Mouse (Mus musculus): ENCODE data around the gene Mbd4. TPM values are rescaled to one million over a fixed set of nuclear protein-coding genes. Genes with fewer than 3 reads are reported as not detected.

Gene Mbd4
- polyA plus RNA-seq, 1 experiment from 2014 or later: 13.4 TPM

- H3K9ac ChIP-seq (ENCODE audit: low read depth, low read length): no peak overlapping the region
- no peaks in the 10 kb centered on the region for H3K9me3 ChIP-seq (ENCODE audit: control insufficient read depth, low read length)
- peaks cover 14% of the 10 kb centered on the region for H3K4me1 ChIP-seq (ENCODE audit: control insufficient read depth, insufficient read depth, low read length)
- H3K4me3 ChIP-seq (ENCODE audit: low read depth, low read length): no peak overlapping the region
- ATAC-seq (ENCODE audit: low read depth): no peak
- H3K27me3 ChIP-seq (replicated peaks; ENCODE audit: control insufficient read depth, insufficient read depth, low read length): no peaks in the 10 kb centered on the region
- WGBS: 67% methylated on average over 2 of the region's 2 CpGs
- peak overlapping the region; percentile 85; the same call in 1 of the 2 replicates for H3K27ac ChIP-seq (replicated peaks; ENCODE audit: low read depth, low read length)
- no peak for DNase-seq (ENCODE audit: low spot score)
- H3K36me3 ChIP-seq (ENCODE audit: control insufficient read depth, insufficient read depth, low read length): 0 out of 2 replicates have a peak, but pooled peaks cover 7% of the 10 kb centered on the region
- H3K4me2 ChIP-seq (ENCODE audit: low read depth, low read length): no peak overlapping the region
Measured at GRCm38 (mm10) chr6:115854432-115854831, 1.3 kb upstream of the Mbd4 start.

GRCm38 (mm10) chr6:115853985-115854384, 814 bp upstream of the Mbd4 start:
- no peak for DNase-seq (ENCODE audit: low spot score)
- Histone ChIP-seq H3K27me3 (replicated peaks; ENCODE audit: control insufficient read depth, insufficient read depth, low read length) (no peaks in the 10 kb centered on the region), H3K4me1 (ENCODE audit: control insufficient read depth, insufficient read depth, low read length) (peaks cover 14% of the 10 kb centered on the region), H3K4me2 (ENCODE audit: low read depth, low read length) (peak overlapping the region; percentile 62), H3K9ac (ENCODE audit: low read depth, low read length) (peak overlapping the region; percentile 66), H3K9me3 (ENCODE audit: control insufficient read depth, low read length) (no peaks in the 10 kb centered on the region), H3K4me3 (ENCODE audit: low read depth, low read length) (peak overlapping the region; percentile 63), H3K36me3 (ENCODE audit: control insufficient read depth, insufficient read depth, low read length) (peaks cover 7% of the 10 kb centered on the region; the same call in 1 of the 2 replicates), H3K27ac (replicated peaks; ENCODE audit: low read depth, low read length) (peak overlapping the region; percentile 85)
- WGBS: 40% methylated on average over 7 of the region's 7 CpGs
- ATAC-seq (ENCODE audit: low read depth): no peak

DNA sequence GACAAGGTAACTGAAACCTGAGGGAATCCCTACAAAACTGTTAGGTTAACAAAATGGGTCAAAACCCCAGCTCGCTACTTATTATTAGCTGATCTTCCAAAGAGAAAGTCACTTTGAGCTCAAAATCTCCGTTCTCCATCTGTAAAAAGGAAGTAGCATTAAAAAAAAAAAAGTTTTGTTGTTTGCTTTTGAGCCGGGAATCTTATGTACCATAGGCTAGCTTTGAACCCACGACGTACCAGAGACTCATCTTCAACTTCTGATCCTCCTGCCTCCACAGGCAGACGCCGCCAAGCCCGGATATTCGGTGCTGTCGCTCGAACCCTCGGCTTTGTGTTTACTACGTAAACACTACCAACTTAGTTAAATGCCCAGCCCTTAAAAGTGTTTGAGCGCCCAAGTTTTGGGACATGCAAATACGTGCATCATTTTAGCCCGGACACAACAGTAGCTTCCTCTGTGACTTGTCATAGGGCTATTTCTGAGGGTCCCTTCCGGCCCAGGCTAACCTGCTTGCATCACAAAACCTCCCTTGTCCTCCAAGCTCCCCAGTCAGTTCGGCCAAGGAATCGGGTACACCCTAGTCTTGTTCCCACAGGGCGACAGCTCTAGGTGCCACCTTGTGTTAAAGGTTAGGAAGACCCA, 603 bp downstream of the Mbd4 start:
- Histone ChIP-seq H3K27me3 (replicated peaks; ENCODE audit: control insufficient read depth, insufficient read depth, low read length) (no peaks in the 10 kb centered on the region), H3K27ac (replicated peaks; ENCODE audit: low read depth, low read length) (peak overlapping the region; percentile 85), H3K4me1 (ENCODE audit: control insufficient read depth, insufficient read depth, low read length) (peaks cover 14% of the 10 kb centered on the region), H3K9me3 (ENCODE audit: control insufficient read depth, low read length) (no peaks in the 10 kb centered on the region), H3K4me2 (ENCODE audit: low read depth, low read length) (peak overlapping the region; percentile 76), H3K9ac (ENCODE audit: low read depth, low read length) (peak overlapping the region; percentile 73), H3K4me3 (ENCODE audit: low read depth, low read length) (peak overlapping the region; percentile 63), H3K36me3 (ENCODE audit: control insufficient read depth, insufficient read depth, low read length) (peaks cover 15% of the 10 kb centered on the region)
- DNase-seq (ENCODE audit: low spot score) (no peak), ATAC-seq (ENCODE audit: low read depth) (no peak)
- WGBS: 5% methylated on average over 20 of the region's 20 CpGs

DNA sequence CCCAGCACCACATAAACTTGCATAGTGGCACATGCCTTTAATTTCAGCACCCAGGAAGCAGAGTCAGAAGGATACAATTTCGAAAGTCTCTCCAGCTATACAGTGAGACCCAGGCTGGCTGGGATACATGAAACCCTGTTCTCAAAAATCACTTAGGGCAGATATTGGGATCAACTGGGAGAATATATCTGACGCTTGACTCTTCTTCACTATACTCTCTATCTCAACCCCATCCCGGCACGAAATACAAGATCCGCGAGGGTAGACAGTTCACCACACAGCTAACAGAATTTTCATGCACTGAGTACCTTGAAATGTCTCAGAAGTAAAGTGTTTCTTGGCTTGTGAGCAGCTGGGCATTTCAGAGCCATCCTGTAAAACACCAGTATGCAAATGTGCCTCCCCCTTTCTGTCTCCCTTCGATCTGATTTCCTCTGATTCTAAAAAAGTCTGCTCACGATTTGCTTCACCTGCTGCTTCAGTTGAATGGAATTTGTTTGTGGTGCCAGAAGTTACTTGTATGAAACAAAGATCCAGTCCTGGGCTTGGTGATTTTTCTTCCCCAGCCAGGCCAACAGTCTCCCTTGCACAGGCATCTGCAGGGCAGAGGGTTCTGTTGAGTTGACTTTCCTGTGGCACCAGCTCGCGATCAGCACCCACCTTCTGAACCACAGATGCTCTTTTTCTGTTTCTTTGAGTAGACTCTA, 4.4 kb downstream of the Mbd4 start:
- WGBS: 85% methylated on average over 10 of the region's 10 CpGs
- Histone ChIP-seq H3K36me3 (ENCODE audit: control insufficient read depth, insufficient read depth, low read length) (peaks cover 34% of the 10 kb centered on the region), H3K4me2 (ENCODE audit: low read depth, low read length) (no peak overlapping the region), H3K9me3 (ENCODE audit: control insufficient read depth, low read length) (no peaks in the 10 kb centered on the region), H3K27me3 (replicated peaks; ENCODE audit: control insufficient read depth, insufficient read depth, low read length) (no peaks in the 10 kb centered on the region), H3K4me1 (ENCODE audit: control insufficient read depth, insufficient read depth, low read length) (peaks cover 9% of the 10 kb centered on the region), H3K4me3 (ENCODE audit: low read depth, low read length) (no peak overlapping the region), H3K9ac (ENCODE audit: low read depth, low read length) (0 out of 2 replicates have a peak overlapping the region, but pooled peaks have one; percentile 10), H3K27ac (replicated peaks; ENCODE audit: low read depth, low read length) (no peak overlapping the region)
- ATAC-seq (ENCODE audit: low read depth) (no peak), DNase-seq (ENCODE audit: low spot score) (no peak)

DNA sequence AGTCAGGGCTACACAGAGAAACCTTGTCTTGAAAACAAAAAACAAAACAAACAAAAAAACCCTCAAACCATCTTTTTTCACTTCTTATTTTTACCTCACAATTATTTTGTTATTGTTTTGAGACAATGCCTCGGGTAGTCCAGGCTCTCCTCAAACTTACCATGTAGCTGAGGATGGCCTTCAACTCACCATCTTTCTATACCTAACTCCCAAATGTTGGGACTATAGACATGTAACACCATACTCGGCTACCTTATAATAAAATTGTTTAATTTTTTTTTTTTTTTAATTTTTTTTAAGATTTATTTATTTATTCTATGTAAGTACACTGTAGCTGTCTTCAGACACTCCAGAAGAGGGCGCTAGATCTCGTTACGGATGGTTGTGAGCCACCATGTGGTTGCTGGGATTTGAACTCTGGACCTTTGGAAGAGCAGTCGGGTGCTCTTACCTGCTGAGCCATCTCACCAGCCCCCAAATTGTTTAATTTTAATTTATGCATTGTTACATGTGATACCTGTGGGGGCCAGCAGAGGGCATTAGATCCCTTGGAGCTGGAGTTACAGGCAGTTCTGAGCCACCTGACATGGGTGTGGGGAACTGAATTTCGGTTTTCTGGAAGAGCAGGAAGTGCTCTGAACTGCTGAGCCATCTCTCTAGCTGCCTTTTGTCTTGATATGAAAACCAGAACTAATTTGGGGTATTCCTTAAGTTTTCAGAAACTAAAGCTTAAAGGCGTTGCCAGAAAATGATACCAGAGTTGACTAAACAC, 6.3 kb downstream of the Mbd4 start:
- Histone ChIP-seq H3K27ac (replicated peaks; ENCODE audit: low read depth, low read length) (no peak overlapping the region), H3K9ac (ENCODE audit: low read depth, low read length) (no peak overlapping the region), H3K36me3 (ENCODE audit: control insufficient read depth, insufficient read depth, low read length) (peaks cover 52% of the 10 kb centered on the region), H3K9me3 (ENCODE audit: control insufficient read depth, low read length) (no peaks in the 10 kb centered on the region), H3K4me3 (ENCODE audit: low read depth, low read length) (no peak overlapping the region), H3K4me2 (ENCODE audit: low read depth, low read length) (no peak overlapping the region), H3K4me1 (ENCODE audit: control insufficient read depth, insufficient read depth, low read length) (0 out of 2 replicates have a peak, but pooled peaks cover 1% of the 10 kb centered on the region), H3K27me3 (replicated peaks; ENCODE audit: control insufficient read depth, insufficient read depth, low read length) (no peaks in the 10 kb centered on the region)
- DNase-seq (ENCODE audit: low spot score): peak; percentile 56
- WGBS: 48% methylated on average over 6 of the region's 8 CpGs
- peak; percentile 68; the same call in 1 of the 2 replicates for ATAC-seq (ENCODE audit: low read depth)

DNA sequence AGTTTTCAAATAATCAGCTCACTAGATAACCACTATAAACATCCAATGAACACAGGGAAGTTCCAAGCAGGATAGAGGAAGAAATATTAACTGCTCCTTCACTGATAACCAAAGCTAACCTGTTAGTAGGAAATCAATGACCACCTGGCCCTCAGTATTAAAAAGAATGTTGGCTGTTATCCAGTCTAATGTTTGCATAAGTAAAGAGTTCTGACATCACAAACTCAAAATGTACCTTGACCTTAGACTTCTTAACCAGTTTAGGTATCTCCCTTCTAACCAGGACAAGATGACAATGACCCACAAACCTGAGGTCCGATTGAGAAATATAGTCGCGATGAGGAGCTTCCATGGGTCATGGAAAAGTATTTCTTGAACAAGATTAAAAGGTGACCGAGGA, 8.2 kb downstream of the Mbd4 start:
- Histone ChIP-seq H3K36me3 (ENCODE audit: control insufficient read depth, insufficient read depth, low read length) (peaks cover 51% of the 10 kb centered on the region), H3K9me3 (ENCODE audit: control insufficient read depth, low read length) (no peaks in the 10 kb centered on the region), H3K27ac (replicated peaks; ENCODE audit: low read depth, low read length) (no peak overlapping the region), H3K4me3 (ENCODE audit: low read depth, low read length) (no peak overlapping the region), H3K9ac (ENCODE audit: low read depth, low read length) (no peak overlapping the region), H3K4me1 (ENCODE audit: control insufficient read depth, insufficient read depth, low read length) (no peaks in the 10 kb centered on the region), H3K4me2 (ENCODE audit: low read depth, low read length) (no peak overlapping the region), H3K27me3 (replicated peaks; ENCODE audit: control insufficient read depth, insufficient read depth, low read length) (no peaks in the 10 kb centered on the region)
- WGBS: 95% methylated on average over 4 of the region's 4 CpGs
- ATAC-seq (ENCODE audit: low read depth) (no peak), DNase-seq (ENCODE audit: low spot score) (no peak)

- Histone ChIP-seq H3K4me3 (ENCODE audit: low read depth, low read length) (peak overlapping the region; percentile 29; the same call in 1 of the 2 replicates), H3K9ac (ENCODE audit: low read depth, low read length) (no peak overlapping the region), H3K9me3 (ENCODE audit: control insufficient read depth, low read length) (no peaks in the 10 kb centered on the region), H3K4me2 (ENCODE audit: low read depth, low read length) (peak overlapping the region; percentile 63), H3K27ac (replicated peaks; ENCODE audit: low read depth, low read length) (no peak overlapping the region), H3K36me3 (ENCODE audit: control insufficient read depth, insufficient read depth, low read length) (peaks cover 23% of the 10 kb centered on the region), H3K27me3 (replicated peaks; ENCODE audit: control insufficient read depth, insufficient read depth, low read length) (no peaks in the 10 kb centered on the region), H3K4me1 (ENCODE audit: control insufficient read depth, insufficient read depth, low read length) (no peaks in the 10 kb centered on the region)
- ATAC-seq (ENCODE audit: low read depth): no peak
- DNase-seq (ENCODE audit: low spot score): no peak
- 65% methylated on average over 5 of the region's 5 CpGs for WGBS
Measured at GRCm38 (mm10) chr6:115838745-115839144, 14.4 kb downstream of the Mbd4 start.

GRCm38 (mm10) chr6:115838161-115838597, 15.0 kb downstream of the Mbd4 start, which contains the start of gene Efcab12:
Gene Efcab12 (minus strand): TSS chr6:115838412.
- Histone ChIP-seq H3K36me3 (ENCODE audit: control insufficient read depth, insufficient read depth, low read length) (peaks cover 20% of the 10 kb centered on the region), H3K27ac (replicated peaks; ENCODE audit: low read depth, low read length) (no peak within 1 kb of the TSS), H3K9me3 (ENCODE audit: control insufficient read depth, low read length) (no peaks in the 10 kb centered on the region), H3K4me3 (ENCODE audit: low read depth, low read length) (peak within 1 kb of the TSS; percentile 29), H3K9ac (ENCODE audit: low read depth, low read length) (peak within 1 kb of the TSS; percentile 47), H3K4me1 (ENCODE audit: control insufficient read depth, insufficient read depth, low read length) (no peaks in the 10 kb centered on the region), H3K27me3 (replicated peaks; ENCODE audit: control insufficient read depth, insufficient read depth, low read length) (no peaks in the 10 kb centered on the region), H3K4me2 (ENCODE audit: low read depth, low read length) (peak within 1 kb of the TSS; percentile 63)
- ATAC-seq (ENCODE audit: low read depth) (peak; percentile 94), DNase-seq (ENCODE audit: low spot score) (peak; percentile 94)
- 1% methylated on average over 19 of the region's 19 CpGs for WGBS

All from embryonic facial prominence, embryonic 14.5 days (tissue).